Mouse (Mus musculus) CD4-positive helper T cell, adult 2 months (primary cell): ENCODE measurements around the gene Map9.
A peak's percentile ranks its signal among the peaks of the same experiment; 100 is the strongest.
"Not testable (repeated sequence)": the region's sequence is repeated elsewhere in the genome, so short reads cannot be mapped to it uniquely, and the experiment has no call there.

Experiments
- DNase-seq: peaks from one replicate; pipeline ENCODE4 v3.0.0-alpha.2; 2012; ENCODE audit warnings: low read depth, missing footprints, low spot score

The Map9 gene

GRCm38 (mm10) chr3:82357797-82358524, at the start of gene Map9:
Gene Map9 (plus strand): TSS chr3:82358044.
- peak; percentile 99 for DNase-seq

GRCm38 (mm10) chr3:82315728-82316127, 42.1 kb upstream of the Map9 start:
- no peak for DNase-seq

- not testable (repeated sequence) for DNase-seq
Measured at GRCm38 (mm10) chr3:82326736-82327135, 31.1 kb upstream of the Map9 start.

- DNase-seq, result no peak
Measured at GRCm38 (mm10) chr3:82332067-82332466, 25.8 kb upstream of the Map9 start.

- DNase-seq, result no peak
Measured at GRCm38 (mm10) chr3:82332536-82332935, 25.3 kb upstream of the Map9 start.

- peak; percentile 45 for DNase-seq
Measured at GRCm38 (mm10) chr3:82333128-82333969, 24.5 kb upstream of the Map9 start.

GRCm38 (mm10) chr3:82340111-82340510, 17.7 kb upstream of the Map9 start:
- DNase-seq, result no peak

GRCm38 (mm10) chr3:82348277-82348860, 9.5 kb upstream of the Map9 start:
- DNase-seq, result no peak

GRCm38 (mm10) chr3:82350321-82350720, 7.5 kb upstream of the Map9 start:
- DNase-seq, result no peak

GRCm38 (mm10) chr3:82357340-82357739, 504 bp upstream of the Map9 start:
- no peak for DNase-seq

- DNase-seq, result no peak
Measured at GRCm38 (mm10) chr3:82359036-82359435, 1.2 kb downstream of the Map9 start.

- no peak for DNase-seq
Measured at GRCm38 (mm10) chr3:82362452-82362851, 4.6 kb downstream of the Map9 start.

GRCm38 (mm10) chr3:82364505-82364904, 6.7 kb downstream of the Map9 start:
- DNase-seq, result no peak

GRCm38 (mm10) chr3:82364988-82365387, 7.1 kb downstream of the Map9 start:
- DNase-seq, result peak; percentile 44

GRCm38 (mm10) chr3:82369063-82369860, 11.4 kb downstream of the Map9 start:
- DNase-seq, result no peak

GRCm38 (mm10) chr3:82370439-82371011, 12.7 kb downstream of the Map9 start:
- no peak for DNase-seq

- no peak for DNase-seq
Measured at GRCm38 (mm10) chr3:82376965-82377364, 19.1 kb downstream of the Map9 start.

GRCm38 (mm10) chr3:82382325-82382724, 24.5 kb downstream of the Map9 start:
- no peak for DNase-seq

GRCm38 (mm10) chr3:82385091-82385490, 27.2 kb downstream of the Map9 start:
- DNase-seq, result no peak

GRCm38 (mm10) chr3:82405830-82406229, 48.0 kb downstream of the Map9 start:
- DNase-seq, result no peak

GRCm38 (mm10) chr3:82406336-82406735, 48.5 kb downstream of the Map9 start:
- DNase-seq, result no peak
